Mouse (Mus musculus): ENCODE results near the gene Ssrp1.

Gene Ssrp1

DNA sequence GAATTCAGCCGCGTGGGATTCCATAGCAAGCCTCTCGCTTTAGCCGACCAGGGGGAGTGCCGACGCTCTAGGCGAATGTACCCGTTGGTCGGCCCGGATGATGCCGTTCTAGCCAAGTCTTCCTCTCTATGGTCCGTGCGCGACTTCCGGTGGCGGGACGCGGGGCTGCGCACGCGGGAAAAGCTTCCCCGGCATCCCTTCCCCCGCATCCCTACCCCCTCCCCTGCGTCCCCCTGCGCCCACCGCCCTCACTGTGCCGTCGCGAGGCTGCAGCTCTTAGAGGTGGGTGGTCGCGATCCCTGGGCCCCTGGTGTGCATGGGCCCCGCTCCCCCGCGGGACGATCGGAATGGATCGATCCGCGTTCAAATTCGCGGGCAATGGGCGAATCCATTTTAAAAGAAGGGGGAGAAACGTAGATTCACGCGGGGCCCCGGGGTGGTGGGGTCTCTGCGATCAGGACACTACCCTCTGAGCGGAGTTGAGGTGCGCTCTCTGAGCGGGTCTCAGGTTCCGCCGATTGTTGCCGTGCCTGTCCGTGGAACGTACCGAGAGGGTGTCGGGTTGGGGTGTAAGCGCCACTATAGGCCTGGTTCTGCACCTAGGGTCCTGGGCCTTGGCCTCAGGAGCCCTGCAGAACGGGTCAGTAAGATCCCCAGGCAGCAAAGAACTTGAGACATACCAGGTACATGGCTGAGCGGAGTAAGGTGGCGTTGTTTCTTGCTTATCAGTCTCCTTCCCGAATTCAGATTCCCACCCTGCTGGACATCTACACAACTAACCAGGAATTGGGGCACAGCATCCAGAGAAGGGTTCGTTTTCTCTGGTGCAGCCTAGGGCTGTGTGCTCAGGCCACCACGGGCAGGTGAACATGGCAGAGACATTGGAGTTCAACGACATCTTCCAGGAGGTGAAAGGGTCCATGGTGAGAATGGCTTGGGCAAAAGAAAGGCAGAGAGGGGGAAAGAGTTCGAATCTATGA is at the start of gene Ssrp1, which contains the start of gene P2rx3:
TSS of gene Ssrp1 (plus strand) at position 188 of the 980 bp plus-strand sequence.
TSS of gene P2rx3 (minus strand) at position 416 of the 980 bp plus-strand sequence.
- DNase-seq (ENCODE audit: low read depth, low spot score): peak; percentile 95

DNA sequence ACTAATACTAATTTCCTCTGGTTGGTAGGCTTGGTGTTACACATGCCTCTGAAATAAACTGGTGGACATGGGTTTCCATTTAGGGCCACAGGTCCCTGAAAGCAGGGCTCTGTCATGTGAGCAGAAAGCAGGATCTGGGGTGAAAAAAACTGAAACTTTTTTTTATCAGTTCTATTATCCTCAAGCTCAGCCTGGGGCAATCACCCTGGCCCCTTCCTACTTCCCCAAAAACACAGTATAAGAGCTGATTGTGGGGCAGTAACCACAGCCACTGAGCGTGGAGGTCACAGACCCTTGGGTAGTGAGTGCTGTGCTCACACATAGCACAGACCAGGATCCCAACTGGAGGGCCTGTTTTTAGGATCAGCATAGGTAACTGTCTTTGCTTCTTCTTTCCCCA is 49.1 kb upstream of the Ssrp1 start, which contains the start of gene Prg3:
TSS of gene Prg3 (plus strand) at position 286 of the 400 bp plus-strand sequence.
- DNase-seq (ENCODE audit: low read depth, low spot score): no peak

DNA sequence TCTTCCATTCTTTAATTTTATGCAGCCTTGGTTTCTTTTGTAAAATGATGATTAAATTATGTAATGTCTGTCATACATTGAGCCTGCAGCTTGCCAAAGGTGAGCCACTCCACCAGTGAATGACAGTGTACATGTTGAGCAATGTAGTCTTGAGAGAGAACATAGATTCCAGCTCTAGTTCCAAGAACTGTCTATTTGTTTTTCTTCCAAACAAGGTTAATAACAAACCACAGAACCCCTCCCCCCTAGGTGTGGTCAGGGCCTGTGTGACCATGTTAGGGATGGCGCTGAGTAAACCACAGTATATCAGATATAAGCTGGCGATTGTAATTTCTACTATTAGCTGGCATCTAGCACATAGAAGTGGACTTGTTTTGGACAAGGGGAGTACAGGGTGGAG is 40.7 kb upstream of the Ssrp1 start:
- DNase-seq (ENCODE audit: low read depth, low spot score): no peak

DNA sequence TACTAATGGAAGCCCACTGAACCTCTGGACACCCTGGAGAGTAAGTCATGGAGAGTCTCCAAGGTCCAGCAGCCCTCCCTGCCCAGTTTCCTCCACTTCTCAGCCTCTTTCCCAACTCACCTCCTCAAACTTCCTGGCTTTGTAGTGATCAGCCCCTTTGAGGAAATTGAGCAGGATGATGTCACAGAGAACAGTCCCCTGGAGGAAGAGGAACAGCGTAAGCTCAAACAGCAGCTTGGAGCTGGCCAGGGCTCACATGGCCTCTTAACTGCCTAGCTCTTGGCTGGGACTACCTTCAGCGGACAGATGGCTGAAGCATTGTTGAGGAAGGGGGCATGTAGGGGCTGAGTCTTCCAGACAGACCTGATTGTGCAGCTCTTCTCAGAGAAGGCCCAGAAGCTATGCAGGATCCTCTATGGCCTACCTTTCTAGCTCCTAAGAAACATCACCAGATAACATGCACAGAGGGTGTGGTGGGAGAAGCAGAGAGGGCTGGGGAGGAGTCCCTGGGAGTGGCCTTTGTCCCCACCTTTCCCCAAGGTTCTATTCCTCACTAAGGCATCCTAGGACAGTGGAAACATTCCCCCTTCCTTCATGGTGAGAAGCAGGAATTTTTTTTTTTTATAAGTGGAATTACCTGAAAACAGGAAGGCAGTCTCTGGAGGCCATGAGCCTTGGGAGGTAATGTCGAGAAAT is 37.4 kb upstream of the Ssrp1 start:
- DNase-seq (ENCODE audit: low read depth, low spot score): no peak

DNA sequence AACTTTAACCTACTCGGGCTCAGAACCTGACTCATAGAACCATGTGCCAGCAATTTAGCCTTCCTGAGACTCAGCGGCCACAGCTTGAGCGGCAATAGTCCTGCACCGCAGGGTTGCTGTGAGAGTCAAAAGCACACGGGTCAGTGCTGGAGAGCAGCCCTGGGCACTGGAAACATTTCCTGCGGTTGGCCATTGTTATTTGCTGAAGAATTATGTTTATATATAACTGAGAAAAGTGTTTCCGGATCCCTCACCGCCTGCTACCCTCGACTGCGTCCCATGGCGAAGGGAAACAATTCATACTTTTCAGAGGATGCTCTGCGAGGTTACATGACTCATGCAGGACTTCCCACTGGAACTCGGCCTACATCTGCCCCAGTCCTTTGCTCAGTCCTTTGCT is 35.5 kb upstream of the Ssrp1 start:
- no peak for DNase-seq (ENCODE audit: low read depth, low spot score)

DNA sequence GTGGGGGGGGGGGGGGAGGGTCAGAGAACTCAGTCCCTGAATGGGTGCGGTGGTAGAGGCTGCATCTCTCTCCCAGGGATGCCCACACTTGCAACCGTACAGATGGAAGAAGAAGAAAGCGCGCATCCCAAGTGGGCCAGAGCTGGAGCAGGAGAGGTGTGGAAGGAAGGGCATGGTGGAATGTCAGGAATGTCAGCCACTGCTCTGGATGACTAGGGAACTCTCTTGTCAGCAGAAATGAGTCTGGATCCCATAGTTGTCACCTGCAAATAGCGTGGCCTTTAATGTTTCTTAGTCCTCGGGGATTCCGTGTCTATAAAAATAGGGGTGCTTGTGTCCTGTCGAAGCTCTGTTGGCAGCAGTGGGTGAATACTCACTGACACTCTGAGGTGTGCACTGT is 34.5 kb upstream of the Ssrp1 start:
- DNase-seq (ENCODE audit: low read depth, low spot score): no peak

DNA sequence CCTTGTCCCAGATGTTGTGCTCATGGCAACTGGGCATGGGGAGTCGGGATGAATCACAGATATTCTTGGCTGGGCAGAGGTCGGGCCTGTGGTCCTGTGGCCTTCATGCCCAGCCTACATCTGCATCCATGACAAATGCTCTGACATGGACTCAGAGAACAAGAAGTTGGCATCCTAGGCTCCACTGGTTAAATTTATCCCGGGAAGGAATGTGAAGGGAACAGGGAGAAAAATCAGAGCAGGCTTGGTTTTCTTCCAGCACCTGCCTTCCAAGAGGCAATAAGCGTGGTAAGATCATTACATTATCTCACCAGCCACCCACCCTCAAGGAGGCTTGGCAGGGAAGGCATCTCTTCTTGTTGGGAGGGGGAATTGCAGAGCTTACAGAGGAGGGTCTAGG is 32.7 kb upstream of the Ssrp1 start:
- no peak for DNase-seq (ENCODE audit: low read depth, low spot score)

DNA sequence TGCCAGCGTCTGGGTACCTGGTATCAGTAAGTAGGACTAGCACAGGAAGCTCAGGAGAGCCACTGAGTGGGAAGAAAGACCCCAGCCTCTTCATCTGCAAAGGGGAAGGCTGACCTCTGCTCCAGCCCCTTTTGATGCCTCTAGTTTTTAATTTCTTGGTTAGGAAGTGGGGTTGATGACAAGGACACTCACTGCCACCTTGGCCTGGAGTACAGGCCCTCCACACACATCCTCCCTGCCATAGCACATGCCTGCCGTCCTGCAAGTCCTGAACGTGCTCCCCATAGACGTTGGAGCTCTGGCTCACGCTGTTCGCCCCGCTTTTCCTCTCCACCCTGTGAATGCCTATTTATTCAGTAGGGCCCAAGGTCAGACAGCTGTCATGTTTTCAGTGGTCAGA is 30.4 kb upstream of the Ssrp1 start:
- DNase-seq (ENCODE audit: low read depth, low spot score): no peak

DNA sequence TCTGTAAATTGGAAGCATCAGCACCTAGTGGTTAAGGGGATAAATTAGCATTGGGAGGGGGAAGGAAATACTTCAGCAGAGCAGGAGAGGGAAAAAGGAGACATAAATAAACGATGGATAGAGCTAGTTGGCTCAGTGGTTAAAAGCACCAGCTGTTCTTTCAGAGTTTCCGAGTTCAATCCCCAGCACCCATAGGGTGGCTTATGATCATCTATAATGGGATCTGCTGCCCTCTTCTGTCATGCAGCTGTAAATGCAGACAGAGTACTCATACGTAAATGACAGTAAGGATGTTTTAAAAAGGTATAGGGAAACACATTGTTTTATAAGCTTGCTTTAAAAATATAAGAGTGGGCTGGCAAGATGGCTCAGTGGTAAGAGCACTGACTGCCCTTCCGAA is 29.3 kb upstream of the Ssrp1 start:
- DNase-seq (ENCODE audit: low read depth, low spot score): peak; percentile 36

DNA sequence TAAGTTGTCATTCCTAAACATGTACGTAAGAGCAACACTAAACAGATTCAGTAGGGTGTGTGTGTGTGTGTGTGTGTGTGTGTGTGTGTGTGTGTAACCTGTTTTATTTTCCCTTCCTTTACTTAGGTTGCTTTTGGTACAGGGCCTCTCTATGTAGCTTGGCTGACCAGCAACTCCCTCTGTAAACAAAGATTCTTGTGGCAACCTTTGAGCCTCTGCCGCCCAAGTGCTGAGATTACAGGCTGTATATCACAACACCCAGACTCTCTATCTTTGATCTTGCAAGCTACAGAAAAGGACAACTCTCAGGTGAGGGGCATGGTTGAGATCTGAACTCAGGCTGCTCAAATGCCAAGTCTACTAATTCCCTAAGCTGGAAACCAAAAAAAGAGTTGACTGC is 27.8 kb upstream of the Ssrp1 start:
- DNase-seq (ENCODE audit: low read depth, low spot score): no peak

DNA sequence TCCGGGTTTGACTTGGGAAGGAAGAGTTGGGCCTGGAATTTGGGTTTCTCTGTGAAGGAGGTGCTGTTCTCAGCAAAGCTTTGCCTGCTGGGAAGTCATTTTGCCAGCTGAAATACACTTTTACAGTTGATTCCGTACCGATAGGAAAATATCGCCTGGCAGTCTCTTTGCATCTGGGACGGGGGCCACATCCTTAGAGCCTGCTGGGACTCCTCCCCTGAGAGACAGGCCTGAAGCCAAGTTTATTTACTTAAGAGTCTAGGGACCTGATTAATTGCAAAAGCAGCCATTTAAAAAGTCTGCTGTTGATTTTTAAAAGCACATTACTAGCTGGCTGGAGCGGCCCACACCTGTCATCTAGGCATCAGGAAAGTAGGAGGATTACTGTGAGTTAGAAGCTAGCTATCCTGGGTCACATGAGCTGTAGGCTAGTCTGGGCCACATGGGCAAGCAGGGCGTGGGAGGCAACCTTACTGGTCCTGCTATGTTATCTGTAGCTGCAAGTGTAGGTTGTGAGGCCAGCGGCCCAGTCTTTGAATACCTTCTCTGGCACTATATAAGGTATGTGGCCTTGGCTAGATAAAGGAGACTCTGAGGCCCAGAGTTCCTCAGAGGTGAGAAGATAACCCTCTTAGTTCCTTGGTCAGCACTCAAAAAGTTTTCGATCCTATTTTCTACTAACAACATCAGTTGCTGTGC is 25.0 kb upstream of the Ssrp1 start:
- DNase-seq (ENCODE audit: low read depth, low spot score): no peak

DNA sequence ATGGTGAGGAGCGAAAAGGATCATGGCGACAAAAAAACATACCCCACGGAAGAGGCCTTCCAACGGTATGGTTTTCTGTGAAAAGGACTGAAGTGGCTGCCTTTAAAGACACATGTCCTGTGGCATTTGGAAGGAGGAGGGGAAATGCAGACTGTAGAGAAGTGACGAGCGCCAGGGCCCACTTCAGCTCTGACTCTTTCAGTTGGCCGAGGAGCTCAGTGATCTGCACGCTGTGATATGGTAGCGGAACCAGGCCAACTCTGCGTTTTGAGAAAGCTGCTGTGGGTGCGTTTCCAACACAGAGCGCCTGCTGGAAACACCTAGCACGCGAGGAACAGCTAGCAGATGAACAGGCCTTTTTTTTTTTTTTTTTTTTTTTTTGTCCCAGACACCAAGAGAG is 24.4 kb upstream of the Ssrp1 start:
- DNase-seq (ENCODE audit: low read depth, low spot score): no peak

DNA sequence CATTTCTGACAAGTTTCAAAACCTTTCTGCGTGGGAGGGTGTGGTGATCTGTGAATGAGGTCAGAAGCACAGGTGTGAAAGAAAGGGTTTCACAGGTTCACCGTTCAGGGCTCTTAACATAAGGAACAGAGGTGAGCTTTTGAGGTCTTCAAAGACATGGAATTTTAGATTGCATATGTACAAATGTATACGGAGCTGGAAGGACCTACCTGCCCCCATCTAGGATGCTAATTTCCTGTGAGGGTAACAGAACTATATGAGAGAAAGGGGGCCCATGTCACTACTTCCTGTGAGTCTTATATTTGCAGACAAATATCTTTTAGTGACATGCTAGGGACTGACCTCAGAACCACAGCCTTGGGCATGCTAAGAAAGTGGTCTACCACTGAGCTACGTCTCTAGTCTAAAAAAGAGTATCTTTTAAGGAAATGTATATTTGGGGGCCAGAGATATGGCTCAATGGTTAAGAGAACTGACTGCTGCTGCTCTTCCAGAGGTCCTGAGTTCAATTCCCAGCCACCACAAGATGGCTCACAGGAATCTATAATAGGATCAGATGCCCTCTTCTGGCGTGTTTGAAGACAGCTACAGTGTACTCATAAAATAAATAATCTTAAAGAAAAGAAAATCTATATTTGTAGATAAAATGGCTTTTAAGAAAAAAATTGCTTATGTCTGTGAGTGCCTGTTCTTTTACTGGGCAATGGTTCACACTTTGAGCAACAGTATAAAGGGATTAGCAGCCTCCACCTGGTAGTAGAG is 23.0 kb upstream of the Ssrp1 start:
- peak; percentile 43 for DNase-seq (ENCODE audit: low read depth, low spot score)

DNA sequence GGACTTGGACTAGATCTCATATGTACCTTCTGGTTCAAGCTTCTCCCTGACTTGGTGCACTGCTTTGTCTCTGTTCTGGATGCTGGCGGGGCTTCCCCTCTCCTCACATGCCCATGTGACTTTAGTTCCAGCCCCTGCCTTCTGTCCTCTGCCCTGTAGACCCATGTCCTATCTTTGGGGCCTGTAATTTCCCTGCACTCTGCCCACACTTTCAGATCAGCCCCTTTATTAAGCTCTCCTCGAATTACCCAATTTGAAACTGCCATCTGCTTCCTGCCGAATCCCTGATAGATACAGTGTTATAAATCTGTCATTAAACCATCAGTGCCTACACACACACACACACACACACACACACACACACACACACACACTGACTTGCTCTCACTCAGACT is 22.4 kb upstream of the Ssrp1 start:
- no peak for DNase-seq (ENCODE audit: low read depth, low spot score)

DNA sequence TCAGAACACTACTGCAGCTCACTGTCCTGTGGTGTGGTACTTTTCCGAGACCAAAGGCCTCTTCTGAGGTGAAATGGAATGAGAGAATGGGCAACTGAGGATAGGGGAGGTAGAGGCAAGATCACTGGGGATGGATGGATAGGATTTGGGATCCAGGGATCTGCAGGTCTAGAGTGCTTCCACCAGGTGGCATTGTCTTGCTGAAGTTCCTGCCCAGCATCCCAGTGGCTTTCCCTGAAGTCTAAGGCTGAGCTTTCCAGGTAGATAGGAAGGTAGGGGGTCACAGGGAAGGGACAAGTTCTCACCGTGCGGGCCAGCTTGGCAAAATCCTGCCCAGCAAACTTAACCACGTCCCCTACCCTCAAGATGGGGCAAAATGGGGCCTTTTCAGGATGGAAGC is 15.0 kb upstream of the Ssrp1 start:
- no peak for DNase-seq (ENCODE audit: low read depth, low spot score)

DNA sequence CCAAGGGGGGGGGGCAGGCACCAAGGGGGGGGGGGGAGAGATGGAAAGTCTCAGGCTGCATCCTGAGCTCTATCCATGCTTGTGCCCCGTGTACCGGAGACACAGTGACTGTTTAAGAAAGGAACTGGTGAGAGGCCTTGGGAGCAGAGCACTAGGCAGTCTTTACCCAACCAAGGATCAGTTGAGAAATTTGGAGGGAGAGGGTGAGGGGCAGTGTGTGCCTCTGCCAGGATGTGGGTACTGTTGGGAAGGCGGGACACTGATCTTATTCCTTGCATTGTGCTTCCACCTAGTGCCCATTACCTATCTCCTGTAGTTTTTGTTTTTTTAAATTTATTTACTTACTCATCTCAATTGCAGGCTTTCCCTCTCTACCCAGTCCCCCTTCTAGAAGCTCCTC is 10.9 kb upstream of the Ssrp1 start:
- no peak for DNase-seq (ENCODE audit: low read depth, low spot score)

DNA sequence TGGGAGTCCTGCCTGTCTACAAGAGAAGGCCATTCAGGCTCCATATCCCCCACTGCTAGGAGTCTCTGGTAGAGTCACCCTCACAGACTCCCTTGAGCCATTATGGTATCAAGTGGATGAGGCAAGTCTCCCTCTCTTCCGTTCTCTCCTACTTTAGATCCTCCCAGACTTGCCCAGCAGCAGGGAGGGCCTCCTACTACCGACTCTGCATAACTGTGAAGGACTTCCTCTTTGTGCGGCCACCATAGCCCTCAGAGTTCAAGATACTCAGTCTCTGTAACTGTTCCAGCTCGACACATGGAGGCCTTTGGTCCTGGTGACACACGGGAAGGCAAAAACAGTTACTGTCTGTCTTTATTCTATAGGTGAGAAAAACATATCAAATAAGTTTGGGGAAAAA is 9.8 kb upstream of the Ssrp1 start:
- no peak for DNase-seq (ENCODE audit: low read depth, low spot score)

DNA sequence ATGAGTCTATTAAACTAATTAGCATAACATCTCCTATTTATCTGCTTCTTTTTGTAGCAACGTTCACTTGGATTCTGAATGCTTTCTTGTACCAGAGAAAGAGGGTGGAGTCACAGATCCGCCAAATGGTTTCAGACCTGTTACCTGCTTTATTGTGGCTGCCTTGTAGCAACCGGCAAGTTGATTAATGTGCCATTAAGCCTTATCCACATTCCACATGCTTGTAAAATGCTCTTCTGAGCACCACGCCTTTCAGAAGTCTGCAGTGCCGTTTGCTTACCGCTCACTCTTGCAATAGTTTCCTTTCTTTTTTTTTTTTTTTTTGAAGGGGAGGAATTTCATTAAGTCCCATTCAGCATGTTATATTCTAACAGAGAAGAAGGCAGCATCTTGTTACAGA is 7.1 kb upstream of the Ssrp1 start:
- no peak for DNase-seq (ENCODE audit: low read depth, low spot score)

DNA sequence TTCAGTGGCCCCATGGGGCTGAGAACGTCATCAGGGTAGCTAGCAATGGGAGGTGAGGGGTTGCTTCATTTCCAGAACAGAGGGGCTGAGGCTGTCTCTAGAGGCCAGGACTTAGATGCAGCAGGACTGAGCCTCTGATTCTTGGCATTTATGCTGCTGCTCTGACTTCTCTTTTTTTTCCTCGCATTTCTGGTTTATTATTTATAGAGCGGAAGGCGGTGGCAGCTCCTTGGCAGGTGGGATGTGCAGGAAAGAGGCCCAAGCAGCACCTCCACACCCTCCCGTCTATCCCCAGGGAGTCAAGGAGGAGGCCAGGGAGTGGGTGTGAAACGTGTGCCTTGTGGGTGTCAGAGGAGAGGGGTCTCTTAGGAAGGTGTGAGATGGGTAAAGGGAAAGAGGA is 6.0 kb upstream of the Ssrp1 start:
- no peak for DNase-seq (ENCODE audit: low read depth, low spot score)

DNA sequence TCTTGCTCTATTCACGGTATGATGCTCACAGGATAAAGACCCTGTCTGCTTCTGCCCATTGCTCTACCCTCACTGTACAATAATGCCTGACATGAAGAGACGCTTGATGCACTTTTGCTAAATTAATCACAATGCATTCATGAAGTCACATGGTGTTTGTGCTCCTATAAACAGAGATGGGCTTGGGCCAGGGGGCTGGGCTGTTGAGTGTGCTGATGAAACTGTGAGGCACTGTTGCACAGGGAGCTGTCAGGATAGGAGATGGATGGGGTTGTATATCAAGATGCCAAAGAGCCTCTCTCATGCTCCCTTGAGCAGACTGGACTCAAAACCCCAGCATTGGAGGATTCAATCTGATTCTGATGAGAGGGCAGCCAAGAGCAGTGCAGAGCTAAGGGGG is 3.9 kb upstream of the Ssrp1 start:
- DNase-seq (ENCODE audit: low read depth, low spot score): no peak

DNA sequence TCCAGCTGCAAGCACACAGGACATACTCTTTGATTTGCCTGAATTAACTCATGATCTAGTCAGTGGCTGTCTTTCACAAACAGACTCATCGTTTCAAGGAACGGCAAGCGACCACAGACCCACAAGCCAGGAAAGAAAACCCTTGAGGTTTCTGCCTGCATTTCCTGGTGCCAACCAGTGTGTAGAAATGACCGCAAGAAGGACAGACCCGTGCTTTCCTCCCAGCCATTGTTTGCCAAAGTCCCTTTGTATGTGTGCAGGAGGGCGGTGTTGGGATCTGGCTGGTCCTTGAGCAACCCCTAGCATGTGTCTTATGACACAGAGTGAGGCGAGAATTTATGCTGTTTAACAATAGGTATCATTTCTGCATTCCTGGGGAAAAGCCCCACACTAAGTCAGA is 2.9 kb upstream of the Ssrp1 start:
- no peak for DNase-seq (ENCODE audit: low read depth, low spot score)
